Mouse (Mus musculus) midbrain, embryonic 14.5 days (tissue): ENCODE measurements around the gene Zfp296. TPM values are rescaled to one million over a fixed set of nuclear protein-coding genes. Genes with fewer than 3 reads are reported as not detected.
A peak's percentile ranks its signal among the peaks of the same experiment; 100 is the strongest.
"Not testable (repeated sequence)": the region's sequence is repeated elsewhere in the genome, so short reads cannot be mapped to it uniquely, and the experiment has no call there.

Source experiments
- ATAC-seq: fragments of 200-750 bp; cut with Nextera tagmentation; 2 replicates; pipeline ENCODE4 v1.8.0; 2017; ENCODE audit warnings: moderate number of reproducible peaks, moderate library complexity; ENCODE audit not compliant: low FRiP score, low TSS enrichment
- DNase-seq: peaks from one replicate; pipeline ENCODE4 v3.0.0-alpha.2; 2015
- H3K27ac ChIP-seq: fragments of 300-500 bp; sonication (generic); replicated peaks from 2 replicates; pipeline ENCODE4 v1.5.1; 2014; ENCODE audit warnings: mild to moderate bottlenecking, low read depth, low read length, moderate library complexity
- H3K27me3 ChIP-seq: fragments of 300-500 bp; sonication (generic); 2 replicates; pipeline ENCODE4 v1.6.1; 2014; ENCODE audit warnings: low read length, control low read depth, mixed read lengths; ENCODE audit not compliant: control insufficient read depth, insufficient read depth
- H3K36me3 ChIP-seq: fragments of 300-500 bp; sonication (generic); 2 replicates; pipeline ENCODE4 v1.6.1; 2014; ENCODE audit warnings: low read length, control low read depth; ENCODE audit not compliant: control insufficient read depth, insufficient read depth
- H3K4me1 ChIP-seq: fragments of 300-500 bp; sonication (generic); 2 replicates; pipeline ENCODE4 v1.6.1; 2014; ENCODE audit warnings: mild to moderate bottlenecking, antibody characterized with exemption, low read length, control low read depth; ENCODE audit not compliant: control insufficient read depth, insufficient read depth
- H3K4me2 ChIP-seq: fragments of 300-500 bp; sonication (generic); 2 replicates; pipeline ENCODE4 v1.6.1; 2014; ENCODE audit warnings: mild to moderate bottlenecking, low read length, moderate library complexity
- H3K4me3 ChIP-seq: fragments of 300-500 bp; sonication (generic); replicated peaks from 2 replicates; pipeline ENCODE4 v1.5.1; 2014; ENCODE audit warnings: low read depth, low read length
- H3K9ac ChIP-seq: fragments of 300-500 bp; sonication (generic); replicated peaks from 2 replicates; pipeline ENCODE4 v1.6.1; 2014; ENCODE audit warnings: mild to moderate bottlenecking, low read length, moderate library complexity
- H3K9me3 ChIP-seq: fragments of 300-500 bp; sonication (generic); 2 replicates; pipeline ENCODE4 v1.6.1; 2016; ENCODE audit warnings: low read length, control low read depth, mixed read lengths; ENCODE audit not compliant: control insufficient read depth
- WGBS: fragments of 180-500 bp; shearing (Covaris S2); extraction: QIAGEN DNeasy Blood & Tissue Kit; methylation state at CpG from one replicate; pipeline ENCODE4 v1.1.7; 2014; 5-methylcytosine and 5-hydroxymethylcytosine counted together
- polyA plus RNA-seq: library from polyadenylated mRNA; unstranded; fragments of >200 nt; fragmentation: Nextera tagmentation; extraction: Ambion mirVana; gene quantifications from 2 replicates; pipeline ENCODE4 v1.2.1, GENCODE M21; 2014

Zfp296 gene
- polyA plus RNA-seq, 1 experiment from 2014 or later, result 0.32 TPM

DNA sequence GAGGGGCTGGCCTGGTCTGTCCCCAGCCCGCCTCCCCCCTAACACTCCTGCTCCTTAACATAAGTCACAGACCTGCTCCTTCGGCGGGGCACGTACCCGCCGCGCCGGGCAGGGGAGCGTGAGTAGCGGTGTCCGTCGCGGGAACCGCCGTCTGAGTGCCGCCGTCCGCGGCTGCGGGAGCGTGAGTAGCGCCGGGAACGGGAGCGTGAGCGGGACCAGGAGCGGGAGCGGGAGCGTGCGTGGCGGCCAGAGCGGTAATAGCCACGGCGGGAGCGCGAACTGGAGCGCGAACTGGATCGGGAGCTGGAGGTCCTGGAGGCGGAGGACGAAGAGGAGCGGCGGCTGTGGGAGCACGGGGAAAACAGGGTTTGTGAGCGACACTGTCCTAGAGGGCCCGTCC, 9.2 kb downstream of the Zfp296 start:
- DNase-seq, result no peak
- Histone ChIP-seq H3K9me3 (no peaks in the 10 kb centered on the region), H3K36me3 (peaks cover 93% of the 10 kb centered on the region), H3K9ac (no peak overlapping the region), H3K4me1 (no peaks in the 10 kb centered on the region), H3K27ac (no peak overlapping the region), H3K4me2 (no peak overlapping the region), H3K27me3 (no peaks in the 10 kb centered on the region), H3K4me3 (no peak overlapping the region)
- WGBS, result 76% methylated on average over 46 of the region's 46 CpGs
- ATAC-seq, result no peak

DNA sequence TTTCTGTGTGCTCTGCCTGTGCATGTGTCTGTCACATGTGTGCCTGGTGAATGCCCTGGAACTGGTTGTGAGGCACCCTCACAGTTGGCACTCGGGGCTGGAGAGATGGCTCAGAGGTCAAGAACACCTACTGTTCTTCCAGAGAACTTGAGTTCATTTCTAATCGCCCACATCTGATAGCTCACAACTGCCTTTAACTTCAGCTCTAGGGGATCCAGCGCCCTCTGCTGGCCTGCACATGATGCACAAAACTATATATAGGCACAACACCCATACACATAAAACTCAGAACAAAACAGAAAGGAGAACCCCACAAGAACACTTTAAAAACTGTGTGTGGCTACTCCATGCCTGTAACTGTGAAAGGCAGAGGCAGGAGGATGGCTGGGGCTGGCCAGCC, 12.1 kb downstream of the Zfp296 start:
- DNase-seq (peak; percentile 70), ATAC-seq (no peak)
- Histone ChIP-seq H3K9me3 (no peaks in the 10 kb centered on the region), H3K27me3 (no peaks in the 10 kb centered on the region), H3K27ac (no peak overlapping the region), H3K4me3 (no peak overlapping the region), H3K4me2 (no peak overlapping the region), H3K36me3 (peaks cover 100% of the 10 kb centered on the region), H3K9ac (no peak overlapping the region), H3K4me1 (no peaks in the 10 kb centered on the region)
- WGBS, result 60% methylated on average over 3 of the region's 3 CpGs

DNA sequence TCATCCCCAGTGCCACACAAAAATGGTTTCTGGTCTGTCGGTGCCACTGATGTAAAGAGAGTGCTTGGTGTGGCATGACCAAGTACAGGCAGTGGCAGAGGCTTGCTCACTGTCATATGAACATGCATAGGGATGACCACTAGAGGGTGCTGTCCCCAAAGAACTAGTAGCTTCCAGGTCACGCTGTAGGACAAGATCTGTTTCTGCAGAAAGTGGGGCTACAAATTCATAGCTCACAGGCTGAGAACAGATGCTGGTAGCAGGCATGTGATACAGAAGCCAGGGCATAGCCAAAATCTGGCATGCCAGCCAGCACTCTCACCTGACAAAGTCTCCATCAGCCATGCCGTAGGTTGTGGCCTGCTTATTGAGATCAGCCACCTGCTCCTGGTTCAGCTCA, 12.8 kb downstream of the Zfp296 start:
- H3K36me3 ChIP-seq, result peaks cover 99% of the 10 kb centered on the region
- no peak overlapping the region for H3K27ac ChIP-seq
- no peaks in the 10 kb centered on the region for H3K4me1 ChIP-seq
- no peak overlapping the region for H3K9ac ChIP-seq
- H3K9me3 ChIP-seq, result no peaks in the 10 kb centered on the region
- WGBS, result 57% methylated on average over 3 of the region's 3 CpGs
- ATAC-seq, result peak; percentile 54; the same call in 1 of the 2 replicates
- H3K27me3 ChIP-seq, result no peaks in the 10 kb centered on the region
- H3K4me3 ChIP-seq, result no peak overlapping the region
- H3K4me2 ChIP-seq, result no peak overlapping the region
- peak; percentile 91 for DNase-seq

DNA sequence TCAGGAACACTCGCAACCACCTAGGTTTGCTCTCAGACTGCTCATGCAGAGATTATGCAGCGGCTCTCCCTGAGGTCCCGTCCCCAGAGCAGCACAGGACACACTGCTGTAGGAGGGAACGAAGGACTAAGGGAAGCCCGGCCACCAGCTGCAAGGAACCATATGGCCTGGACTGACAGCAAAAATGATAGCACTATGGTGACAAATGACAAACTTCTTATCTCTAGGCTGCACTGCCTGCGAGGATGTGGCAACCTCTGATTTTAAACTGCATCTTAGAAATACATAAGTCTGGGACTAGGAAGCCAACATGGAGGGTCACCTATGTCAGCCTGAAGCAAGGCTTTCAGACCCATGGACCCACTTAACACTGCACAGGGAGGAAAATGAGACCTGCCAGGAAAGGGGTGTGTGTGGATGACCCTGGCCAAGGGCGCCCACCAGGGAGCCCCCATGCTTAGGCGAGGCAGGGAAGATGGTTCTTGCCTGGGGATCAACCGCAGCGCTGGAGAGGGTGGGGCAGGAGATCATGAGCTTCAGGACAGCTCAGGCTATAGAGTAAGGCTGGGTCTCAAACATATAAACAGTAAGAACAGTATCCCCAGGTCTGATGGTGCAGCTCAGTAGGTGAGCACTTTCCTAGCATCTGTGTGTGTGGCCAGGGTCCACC, 16.1 kb downstream of the Zfp296 start:
- no peaks in the 10 kb centered on the region for H3K27me3 ChIP-seq
- H3K4me2 ChIP-seq, result no peak overlapping the region
- no peak overlapping the region for H3K9ac ChIP-seq
- 94% methylated on average over 10 of the region's 10 CpGs for WGBS
- H3K36me3 ChIP-seq, result peaks cover 92% of the 10 kb centered on the region
- H3K4me3 ChIP-seq, result no peak overlapping the region
- H3K27ac ChIP-seq, result no peak overlapping the region
- ATAC-seq (no peak), DNase-seq (no peak)
- H3K9me3 ChIP-seq, result no peaks in the 10 kb centered on the region
- no peaks in the 10 kb centered on the region for H3K4me1 ChIP-seq

DNA sequence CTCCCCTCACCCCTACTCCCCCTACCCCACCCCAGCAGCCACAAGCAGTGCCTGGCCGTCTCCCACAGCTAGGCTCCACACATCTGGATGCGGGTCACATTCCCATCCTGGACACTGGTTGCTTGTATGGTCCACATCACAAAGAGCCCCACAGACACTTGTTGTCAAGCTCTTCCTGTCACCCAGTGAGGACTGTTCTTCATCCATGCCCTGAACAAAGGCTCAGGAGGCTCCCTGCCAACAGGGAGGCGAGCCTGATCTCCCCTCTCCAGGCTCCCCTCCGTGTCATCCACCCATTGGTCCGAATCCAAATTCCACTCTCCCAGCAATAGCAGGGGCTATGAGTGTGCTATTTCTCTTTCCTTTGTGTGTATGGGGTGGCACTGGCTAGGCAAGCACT, 23.5 kb downstream of the Zfp296 start:
- peak; percentile 35; the same call in 1 of the 2 replicates for ATAC-seq
- DNase-seq, result peak; percentile 57
- H3K27me3 ChIP-seq, result no peaks in the 10 kb centered on the region
- H3K9me3 ChIP-seq, result no peaks in the 10 kb centered on the region
- H3K4me1 ChIP-seq, result peaks cover 14% of the 10 kb centered on the region
- no peak overlapping the region for H3K4me2 ChIP-seq
- H3K4me3 ChIP-seq, result no peak overlapping the region
- H3K27ac ChIP-seq, result no peak overlapping the region
- 48% methylated on average over 5 of the region's 5 CpGs for WGBS
- H3K36me3 ChIP-seq, result peaks cover 60% of the 10 kb centered on the region
- H3K9ac ChIP-seq, result no peak overlapping the region

DNA sequence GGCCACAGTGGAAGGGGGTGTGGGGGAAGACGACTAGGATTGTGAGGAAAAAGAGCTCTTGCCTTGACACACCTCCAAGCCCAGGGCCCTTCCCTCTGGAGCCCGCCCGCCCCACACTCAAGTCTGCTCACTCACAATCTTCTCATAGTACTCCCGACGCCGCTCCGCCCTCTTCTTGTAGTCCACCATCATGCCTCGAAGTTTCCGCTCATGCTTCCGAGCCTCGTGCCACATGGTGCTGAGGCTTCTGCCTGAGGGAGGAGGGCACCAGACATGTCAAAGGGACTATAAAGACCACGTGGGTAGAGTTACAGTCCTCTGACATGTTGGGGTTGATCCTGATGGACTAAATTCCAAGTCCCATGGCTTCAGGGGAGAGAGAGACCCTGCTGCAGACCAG, 26.0 kb downstream of the Zfp296 start:
- no peaks in the 10 kb centered on the region for H3K27me3 ChIP-seq
- DNase-seq (no peak), ATAC-seq (no peak)
- peak overlapping the region; percentile 91; the same call in 1 of the 2 replicates for H3K4me3 ChIP-seq
- no peaks in the 10 kb centered on the region for H3K9me3 ChIP-seq
- peaks cover 14% of the 10 kb centered on the region for H3K4me1 ChIP-seq
- H3K27ac ChIP-seq, result no peak overlapping the region
- peak overlapping the region; percentile 81 for H3K4me2 ChIP-seq
- no peak overlapping the region for H3K9ac ChIP-seq
- peaks cover 41% of the 10 kb centered on the region for H3K36me3 ChIP-seq
- WGBS, result 85% methylated on average over 12 of the region's 12 CpGs

DNA sequence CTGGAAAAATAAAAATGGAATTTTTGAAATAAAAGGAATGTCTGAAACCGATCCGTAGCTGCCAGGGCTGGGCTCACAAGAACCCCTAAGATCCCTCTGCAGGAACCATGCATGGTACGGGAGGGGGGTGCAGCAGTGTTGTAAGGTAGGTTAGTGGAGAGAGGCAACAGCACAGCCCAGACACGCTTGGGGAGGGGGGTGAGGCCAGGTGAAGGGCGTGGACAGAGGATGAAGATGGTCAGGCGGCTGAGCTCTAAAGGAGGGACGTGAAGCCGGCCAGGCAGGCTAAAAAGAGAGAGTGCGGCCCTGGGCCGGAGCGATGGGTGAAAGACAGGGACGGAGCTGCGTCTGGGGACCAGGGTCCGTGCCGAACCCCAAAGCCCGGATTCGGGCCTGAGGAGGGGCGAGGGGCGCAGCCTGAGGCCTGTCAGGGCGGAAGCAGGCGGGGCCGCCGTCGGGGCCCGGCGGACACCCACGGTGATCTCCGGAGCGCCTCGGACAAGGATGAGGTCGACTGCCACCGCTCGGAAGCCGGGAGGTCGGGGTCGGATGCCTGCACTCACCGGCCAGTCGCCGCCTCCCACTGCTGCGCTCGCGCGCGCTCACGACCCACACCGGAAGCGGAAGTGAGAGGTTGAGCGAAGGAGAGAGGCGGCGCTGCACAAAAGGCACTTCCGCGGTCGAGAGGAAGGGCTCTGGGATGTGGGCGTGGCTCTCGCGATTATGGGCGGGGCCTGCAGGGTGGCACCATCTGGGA, 26.9 kb downstream of the Zfp296 start, which contains the start of gene Clasrp:
TSS of gene Clasrp (minus strand) at position 638 of the 757 bp plus-strand sequence.
- H3K9me3 ChIP-seq, result no peaks in the 10 kb centered on the region
- H3K27ac ChIP-seq, result peak within 1 kb of the TSS; percentile 69
- H3K27me3 ChIP-seq, result no peaks in the 10 kb centered on the region
- peak within 1 kb of the TSS; percentile 91 for H3K4me3 ChIP-seq
- H3K9ac ChIP-seq, result peak within 1 kb of the TSS; percentile 91
- 2% methylated on average over 57 of the region's 57 CpGs for WGBS
- H3K4me2 ChIP-seq, result peak within 1 kb of the TSS; percentile 81
- H3K36me3 ChIP-seq, result peaks cover 33% of the 10 kb centered on the region
- peaks cover 14% of the 10 kb centered on the region for H3K4me1 ChIP-seq
- peak; percentile 90 for ATAC-seq
- DNase-seq, result peak; percentile 97

DNA sequence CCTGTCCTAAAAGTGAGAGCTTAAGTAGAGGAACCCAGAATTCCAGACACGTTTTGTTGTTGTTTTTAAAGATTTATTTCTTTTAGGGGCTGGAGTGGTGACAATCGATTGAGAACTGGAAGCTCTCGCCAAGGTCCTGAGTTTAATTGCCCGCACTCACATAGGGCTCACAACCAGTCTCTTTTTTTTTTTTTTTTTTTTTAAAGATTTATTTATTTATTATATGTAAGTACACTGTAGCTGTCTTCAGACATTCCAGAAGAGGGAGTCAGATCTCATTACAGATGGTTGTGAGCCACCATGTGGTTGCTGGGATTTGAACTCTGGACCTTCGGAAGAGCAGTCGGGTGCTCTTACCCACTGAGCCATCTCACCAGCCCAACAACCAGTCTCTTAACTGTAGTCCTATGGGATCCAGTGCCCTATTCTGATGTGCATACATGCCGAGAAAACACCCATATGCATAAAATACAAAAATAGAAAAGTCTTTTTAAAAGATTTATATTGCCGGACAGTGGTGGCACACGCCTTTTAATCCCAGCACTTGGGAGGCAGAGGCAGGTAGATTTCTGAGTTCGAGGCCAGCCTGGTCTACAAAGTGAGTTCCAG, 27.6 kb downstream of the Zfp296 start:
- not testable (repeated sequence) for H3K9me3 ChIP-seq
- ATAC-seq, result peak; percentile 12; the same call in 1 of the 2 replicates

More for the DNA sequence above, 27.6 kb downstream of the Zfp296 start:
- peak overlapping the region; percentile 81 for H3K4me2 ChIP-seq
- H3K27ac ChIP-seq, result peak overlapping the region; percentile 69
- peaks cover 14% of the 10 kb centered on the region for H3K4me1 ChIP-seq
- not testable (repeated sequence) for H3K27me3 ChIP-seq, DNase-seq
- peak overlapping the region; percentile 91; the same call in 1 of the 2 replicates for H3K9ac ChIP-seq
- WGBS, result 60% methylated on average over 10 of the region's 10 CpGs
- H3K4me3 ChIP-seq, result peak overlapping the region; percentile 91
- H3K36me3 ChIP-seq, result peaks cover 27% of the 10 kb centered on the region
